Mouse (Mus musculus): ENCODE measurements around the gene Patl2. TPM values are rescaled to one million over a fixed set of nuclear protein-coding genes. Genes with fewer than 3 reads are reported as not detected.
A peak's percentile ranks its signal among the peaks of the same experiment; 100 is the strongest.

Patl2 gene
- total RNA-seq, 2 experiments from 2014 or later: not detected

GRCm38 (mm10) chr2:122152850-122153249, 33.1 kb downstream of the Patl2 start:
- no peak for TF ChIP-seq CTCF (IDR thresholded peaks at IDR 0.05)
- no peak for DNase-seq (ENCODE audit: extremely low spot score in 1 of 2, low spot score in 2 of 2)
- Histone ChIP-seq H3K4me3 (no peak overlapping the region), H3K27ac (no peak overlapping the region)
- intact Hi-C loops (cut with DNase I): no loop called here

GRCm38 (mm10) chr2:122151221-122151620, 34.8 kb downstream of the Patl2 start:
- H3K4me3 ChIP-seq: no peak overlapping the region
- DNase-seq (ENCODE audit: extremely low spot score in 1 of 2, low spot score in 2 of 2): no peak
- intact Hi-C loops (cut with DNase I): no loop called here
- H3K27ac ChIP-seq: no peak overlapping the region
- no peak for TF ChIP-seq CTCF (IDR thresholded peaks at IDR 0.05)

- TF ChIP-seq CTCF (IDR thresholded peaks at IDR 0.05): no peak
- no peak for DNase-seq (ENCODE audit: extremely low spot score in 1 of 2, low spot score in 2 of 2)
- Histone ChIP-seq H3K4me3 (no peak overlapping the region), H3K27ac (no peak overlapping the region)
- intact Hi-C loops (cut with DNase I): no loop called here
Measured at GRCm38 (mm10) chr2:122149716-122150115, 36.3 kb downstream of the Patl2 start.

- no peak for DNase-seq (ENCODE audit: extremely low spot score in 1 of 2, low spot score in 2 of 2)
- Histone ChIP-seq H3K27ac (no peak overlapping the region), H3K4me3 (no peak overlapping the region)
- TF ChIP-seq CTCF (IDR thresholded peaks at IDR 0.05): no peak
- intact Hi-C loops (cut with DNase I): no loop called here
Measured at GRCm38 (mm10) chr2:122149316-122149715, 36.7 kb downstream of the Patl2 start.

- intact Hi-C loops (cut with DNase I): no loop called here
- Histone ChIP-seq H3K4me3 (peak overlapping the region; percentile 86), H3K27ac (peak overlapping the region; percentile 87)
- no peak for TF ChIP-seq CTCF (IDR thresholded peaks at IDR 0.05)
- DNase-seq (ENCODE audit: extremely low spot score in 1 of 2, low spot score in 2 of 2): no peak
Measured at GRCm38 (mm10) chr2:122148242-122148917, 37.6 kb downstream of the Patl2 start.

GRCm38 (mm10) chr2:122147508-122148241, 38.3 kb downstream of the Patl2 start, which contains the start of gene B2m:
B2m (plus strand) TSS chr2:122147686.
- intact Hi-C loops (cut with DNase I): loop anchor here (1.0 kb wide), 2 partner anchors 29 to 228 kb away; partner anchors contain the start of gene Spg11
- Histone ChIP-seq H3K4me3 (peak within 1 kb of the TSS; percentile 86), H3K27ac (peak within 1 kb of the TSS; percentile 87)
- no peak; the same call in 1 of the 2 replicates for TF ChIP-seq CTCF (IDR thresholded peaks at IDR 0.05)
- DNase-seq (ENCODE audit: extremely low spot score in 1 of 2, low spot score in 2 of 2): peak; percentile 88 to 89

GRCm38 (mm10) chr2:122146687-122147086, 39.3 kb downstream of the Patl2 start:
- peak overlapping the region; percentile 25; the same call in 1 of the 2 replicates for H3K27ac ChIP-seq
- TF ChIP-seq CTCF (IDR thresholded peaks at IDR 0.05): no peak
- no peak overlapping the region for H3K4me3 ChIP-seq
- DNase-seq (ENCODE audit: extremely low spot score in 1 of 2, low spot score in 2 of 2): no peak
- intact Hi-C loops (cut with DNase I): loop anchor here (1.0 kb wide), 2 partner anchors 28 to 229 kb away; partner anchors contain the start of gene Spg11

GRCm38 (mm10) chr2:122145756-122146155, 40.2 kb downstream of the Patl2 start:
- intact Hi-C loops (cut with DNase I): no loop called here
- H3K4me3 ChIP-seq: no peak overlapping the region
- DNase-seq (ENCODE audit: extremely low spot score in 1 of 2, low spot score in 2 of 2): no peak
- TF ChIP-seq CTCF (IDR thresholded peaks at IDR 0.05): no peak
- H3K27ac ChIP-seq: no peak overlapping the region

- intact Hi-C loops (cut with DNase I): no loop called here
- Histone ChIP-seq H3K27ac (no peak overlapping the region), H3K4me3 (no peak overlapping the region)
- no peak for DNase-seq (ENCODE audit: extremely low spot score in 1 of 2, low spot score in 2 of 2)
- TF ChIP-seq CTCF (IDR thresholded peaks at IDR 0.05): no peak
Measured at GRCm38 (mm10) chr2:122143111-122143510, 42.9 kb downstream of the Patl2 start.

- no peak for DNase-seq (ENCODE audit: extremely low spot score in 1 of 2, low spot score in 2 of 2)
- TF ChIP-seq CTCF (IDR thresholded peaks at IDR 0.05): no peak; the same call in none of the 2 replicates
- no peak overlapping the region for H3K27ac ChIP-seq
- intact Hi-C loops (cut with DNase I): no loop called here
- H3K4me3 ChIP-seq: no peak overlapping the region
Measured at GRCm38 (mm10) chr2:122141332-122141967, 44.5 kb downstream of the Patl2 start.

- H3K27ac ChIP-seq: no peak overlapping the region
- intact Hi-C loops (cut with DNase I): no loop called here
- H3K4me3 ChIP-seq: no peak overlapping the region
- TF ChIP-seq CTCF (IDR thresholded peaks at IDR 0.05): no peak
- no peak for DNase-seq (ENCODE audit: extremely low spot score in 1 of 2, low spot score in 2 of 2)
Measured at GRCm38 (mm10) chr2:122140815-122141214, 45.2 kb downstream of the Patl2 start.
